Mouse (Mus musculus): ENCODE measurements around the gene Pcdh9. TPM values are rescaled to one million over a fixed set of nuclear protein-coding genes. Genes with fewer than 3 reads are reported as not detected.

The Pcdh9 gene
- polyA plus RNA-seq, 1 experiment from 2014 or later = 25.3 TPM

GRCm38 (mm10) chr14:93009147-93010064 is 881.1 kb downstream of the Pcdh9 start:
- no peak for ATAC-seq (ENCODE audit: insufficient number of reproducible peaks, insufficient read depth, low FRiP score, low read depth)
- no peaks in the 10 kb centered on the region for H3K9me3 ChIP-seq (ENCODE audit: control insufficient read depth, low read depth, low read length)
- WGBS = 72% methylated on average over 5 of the region's 5 CpGs
- H3K4me2 ChIP-seq (replicated peaks; ENCODE audit: low read depth, low read length) = no peak overlapping the region
- no peaks in the 10 kb centered on the region for H3K27me3 ChIP-seq (ENCODE audit: control insufficient read depth, insufficient read depth, low read length)
- no peaks in the 10 kb centered on the region for H3K4me1 ChIP-seq (ENCODE audit: control insufficient read depth, insufficient read depth, low read length)
- no peak overlapping the region for H3K4me3 ChIP-seq (ENCODE audit: low read depth, low read length)
- H3K36me3 ChIP-seq (ENCODE audit: control insufficient read depth, insufficient read depth, low read length) = no peaks in the 10 kb centered on the region
- H3K9ac ChIP-seq (replicated peaks; ENCODE audit: low read depth, low read length) = no peak overlapping the region
- H3K27ac ChIP-seq (ENCODE audit: low read length) = no peak overlapping the region
